Mouse (Mus musculus): ENCODE results near the gene 2310034G01Rik. TPM values are rescaled to one million over a fixed set of nuclear protein-coding genes. Genes with fewer than 3 reads are reported as not detected.

Gene 2310034G01Rik
- polyA plus RNA-seq, 1 experiment from 2014 or later, result 2.8 TPM

DNA sequence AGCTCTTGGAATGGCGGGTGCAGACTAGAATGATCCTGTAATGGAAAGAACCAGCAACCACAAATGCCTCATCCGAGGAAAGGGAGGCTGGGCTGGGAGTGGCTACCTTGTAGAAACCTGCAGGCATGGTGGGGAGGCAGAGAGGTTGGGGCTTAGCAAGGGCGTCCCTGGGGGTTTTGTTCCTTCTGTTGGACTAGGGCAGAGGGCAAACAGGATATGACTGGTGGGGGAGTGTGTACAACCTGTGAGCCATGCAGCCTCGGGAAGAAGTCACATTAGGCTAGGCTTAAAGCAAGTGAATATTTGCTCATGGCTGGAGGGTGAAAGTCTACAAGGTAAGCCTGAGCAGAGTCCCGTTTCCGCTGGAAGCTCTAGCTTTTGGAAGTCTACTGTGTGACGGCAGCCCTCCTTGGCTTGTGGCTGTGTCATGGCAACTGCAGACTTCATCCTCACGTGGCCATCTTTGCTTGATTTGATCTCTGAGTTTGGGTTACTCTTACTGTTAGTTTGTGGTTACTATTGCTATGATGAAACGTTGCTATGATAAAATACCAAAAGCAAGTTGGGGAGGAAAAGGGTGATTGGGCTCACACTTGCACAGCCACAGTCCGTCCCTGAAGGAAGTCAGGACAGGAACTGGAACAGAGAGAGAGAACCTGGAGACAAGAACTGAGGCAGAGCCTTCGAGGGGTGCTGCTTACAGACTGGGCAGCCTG is 13.3 kb upstream of the 2310034G01Rik start:
- H3K36me3 ChIP-seq (replicated peaks; ENCODE audit: control insufficient read depth, insufficient read depth), result no peaks in the 10 kb centered on the region
- DNase-seq (ENCODE audit: low spot score) (no peak), ATAC-seq (ENCODE audit: low FRiP score) (no peak)
- no peak overlapping the region for H3K9ac ChIP-seq
- no peak overlapping the region for H3K4me2 ChIP-seq (replicated peaks)
- no peaks in the 10 kb centered on the region for H3K4me1 ChIP-seq (replicated peaks; ENCODE audit: control insufficient read depth, insufficient read depth, low read length)
- no peaks in the 10 kb centered on the region for H3K9me3 ChIP-seq (ENCODE audit: control insufficient read depth, low read length)
- H3K4me3 ChIP-seq (replicated peaks; ENCODE audit: low read length), result no peak overlapping the region
- no peak overlapping the region for H3K27ac ChIP-seq
- 92% methylated on average over 11 of the region's 11 CpGs for WGBS
- H3K27me3 ChIP-seq (ENCODE audit: control insufficient read depth, insufficient read depth, low read length), result no peaks in the 10 kb centered on the region

- Histone ChIP-seq H3K4me1 (replicated peaks; ENCODE audit: control insufficient read depth, insufficient read depth, low read length) (0 out of 2 replicates have a peak, but pooled peaks cover 4% of the 10 kb centered on the region), H3K4me2 (replicated peaks) (no peak overlapping the region), H3K27ac (no peak overlapping the region), H3K4me3 (replicated peaks; ENCODE audit: low read length) (no peak overlapping the region), H3K36me3 (replicated peaks; ENCODE audit: control insufficient read depth, insufficient read depth) (no peaks in the 10 kb centered on the region), H3K27me3 (ENCODE audit: control insufficient read depth, insufficient read depth, low read length) (no peaks in the 10 kb centered on the region; the same call in 1 of the 2 replicates), H3K9me3 (ENCODE audit: control insufficient read depth, low read length) (no peaks in the 10 kb centered on the region), H3K9ac (no peak overlapping the region)
- no peak for ATAC-seq (ENCODE audit: low FRiP score)
- 82% methylated on average over 8 of the region's 8 CpGs for WGBS
- DNase-seq (ENCODE audit: low spot score), result no peak
These were observed 12.0 kb upstream of the 2310034G01Rik start for GRCm38 (mm10) chr19:46362104-46362503.

GRCm38 (mm10) chr19:46358381-46358780 is 8.3 kb upstream of the 2310034G01Rik start:
- no peak overlapping the region for H3K27ac ChIP-seq
- 60% methylated on average over 4 of the region's 4 CpGs for WGBS
- no peaks in the 10 kb centered on the region for H3K9me3 ChIP-seq (ENCODE audit: control insufficient read depth, low read length)
- 0 out of 2 replicates have a peak, but pooled peaks cover 4% of the 10 kb centered on the region for H3K4me1 ChIP-seq (replicated peaks; ENCODE audit: control insufficient read depth, insufficient read depth, low read length)
- no peak overlapping the region for H3K4me3 ChIP-seq (replicated peaks; ENCODE audit: low read length)
- H3K36me3 ChIP-seq (replicated peaks; ENCODE audit: control insufficient read depth, insufficient read depth), result no peaks in the 10 kb centered on the region
- H3K4me2 ChIP-seq (replicated peaks), result no peak overlapping the region
- DNase-seq (ENCODE audit: low spot score) (no peak), ATAC-seq (ENCODE audit: low FRiP score) (no peak)
- H3K27me3 ChIP-seq (ENCODE audit: control insufficient read depth, insufficient read depth, low read length), result no peaks in the 10 kb centered on the region; the same call in 1 of the 2 replicates
- no peak overlapping the region for H3K9ac ChIP-seq

GRCm38 (mm10) chr19:46357344-46358280 is 7.5 kb upstream of the 2310034G01Rik start:
- H3K9me3 ChIP-seq (ENCODE audit: control insufficient read depth, low read length), result no peaks in the 10 kb centered on the region
- ATAC-seq (ENCODE audit: low FRiP score) (no peak), DNase-seq (ENCODE audit: low spot score) (no peak)
- no peak overlapping the region for H3K27ac ChIP-seq
- H3K36me3 ChIP-seq (replicated peaks; ENCODE audit: control insufficient read depth, insufficient read depth), result no peaks in the 10 kb centered on the region
- WGBS, result 19% methylated on average over 25 of the region's 25 CpGs
- peak overlapping the region; percentile 74 for H3K9ac ChIP-seq
- H3K27me3 ChIP-seq (ENCODE audit: control insufficient read depth, insufficient read depth, low read length), result no peaks in the 10 kb centered on the region; the same call in 1 of the 2 replicates
- 0 out of 2 replicates have a peak, but pooled peaks cover 4% of the 10 kb centered on the region for H3K4me1 ChIP-seq (replicated peaks; ENCODE audit: control insufficient read depth, insufficient read depth, low read length)
- H3K4me2 ChIP-seq (replicated peaks), result peak overlapping the region; percentile 82
- peak overlapping the region; percentile 48 for H3K4me3 ChIP-seq (replicated peaks; ENCODE audit: low read length)

- Histone ChIP-seq H3K27ac (0 out of 2 replicates have a peak overlapping the region, but pooled peaks have one; percentile 22), H3K9me3 (ENCODE audit: control insufficient read depth, low read length) (no peaks in the 10 kb centered on the region), H3K4me1 (replicated peaks; ENCODE audit: control insufficient read depth, insufficient read depth, low read length) (0 out of 2 replicates have a peak, but pooled peaks cover 4% of the 10 kb centered on the region), H3K4me2 (replicated peaks) (peak overlapping the region; percentile 82), H3K4me3 (replicated peaks; ENCODE audit: low read length) (peak overlapping the region; percentile 48), H3K36me3 (replicated peaks; ENCODE audit: control insufficient read depth, insufficient read depth) (no peaks in the 10 kb centered on the region), H3K9ac (peak overlapping the region; percentile 74), H3K27me3 (ENCODE audit: control insufficient read depth, insufficient read depth, low read length) (no peaks in the 10 kb centered on the region; the same call in 1 of the 2 replicates)
- under 1% methylated on average over 29 of the region's 29 CpGs for WGBS
- peak; percentile 89 for DNase-seq (ENCODE audit: low spot score)
- peak; percentile 91 for ATAC-seq (ENCODE audit: low FRiP score)
These were observed 6.6 kb upstream of the 2310034G01Rik start for GRCm38 (mm10) chr19:46356701-46357138.

DNA sequence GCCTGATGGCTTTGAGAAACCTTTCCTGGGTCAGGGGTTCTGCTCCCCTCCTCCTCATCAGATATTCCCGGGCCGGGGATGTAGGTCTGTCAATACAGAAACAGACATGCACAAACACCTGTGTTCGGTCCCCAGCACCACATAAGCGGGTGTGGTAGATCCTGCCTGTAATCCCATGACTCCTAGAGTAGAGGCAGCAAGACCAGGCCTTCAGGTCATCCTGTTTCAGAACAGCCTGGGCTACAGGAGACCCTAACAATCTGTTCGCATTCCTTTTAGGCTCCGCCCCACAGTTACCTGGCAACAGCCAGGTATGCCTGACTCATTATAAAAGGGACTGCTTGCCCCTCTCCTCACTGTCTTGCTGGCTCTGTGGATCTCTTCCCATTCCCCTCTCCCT is 552 bp downstream of the 2310034G01Rik start:
- 29% methylated on average over 6 of the region's 6 CpGs for WGBS
- ATAC-seq (ENCODE audit: low FRiP score), result peak; percentile 3; the same call in 1 of the 2 replicates
- H3K9me3 ChIP-seq (ENCODE audit: control insufficient read depth, low read length), result no peaks in the 10 kb centered on the region
- peak overlapping the region; percentile 63 for H3K4me3 ChIP-seq (replicated peaks; ENCODE audit: low read length)
- H3K9ac ChIP-seq, result peak overlapping the region; percentile 87
- DNase-seq (ENCODE audit: low spot score), result no peak
- H3K27me3 ChIP-seq (ENCODE audit: control insufficient read depth, insufficient read depth, low read length), result peaks cover 5% of the 10 kb centered on the region; the same call in 1 of the 2 replicates
- H3K4me2 ChIP-seq (replicated peaks), result peak overlapping the region; percentile 83
- peaks cover 7% of the 10 kb centered on the region; the same call in 1 of the 2 replicates for H3K4me1 ChIP-seq (replicated peaks; ENCODE audit: control insufficient read depth, insufficient read depth, low read length)
- no peak overlapping the region; the same call in 1 of the 2 replicates for H3K27ac ChIP-seq
- no peaks in the 10 kb centered on the region for H3K36me3 ChIP-seq (replicated peaks; ENCODE audit: control insufficient read depth, insufficient read depth)

DNA sequence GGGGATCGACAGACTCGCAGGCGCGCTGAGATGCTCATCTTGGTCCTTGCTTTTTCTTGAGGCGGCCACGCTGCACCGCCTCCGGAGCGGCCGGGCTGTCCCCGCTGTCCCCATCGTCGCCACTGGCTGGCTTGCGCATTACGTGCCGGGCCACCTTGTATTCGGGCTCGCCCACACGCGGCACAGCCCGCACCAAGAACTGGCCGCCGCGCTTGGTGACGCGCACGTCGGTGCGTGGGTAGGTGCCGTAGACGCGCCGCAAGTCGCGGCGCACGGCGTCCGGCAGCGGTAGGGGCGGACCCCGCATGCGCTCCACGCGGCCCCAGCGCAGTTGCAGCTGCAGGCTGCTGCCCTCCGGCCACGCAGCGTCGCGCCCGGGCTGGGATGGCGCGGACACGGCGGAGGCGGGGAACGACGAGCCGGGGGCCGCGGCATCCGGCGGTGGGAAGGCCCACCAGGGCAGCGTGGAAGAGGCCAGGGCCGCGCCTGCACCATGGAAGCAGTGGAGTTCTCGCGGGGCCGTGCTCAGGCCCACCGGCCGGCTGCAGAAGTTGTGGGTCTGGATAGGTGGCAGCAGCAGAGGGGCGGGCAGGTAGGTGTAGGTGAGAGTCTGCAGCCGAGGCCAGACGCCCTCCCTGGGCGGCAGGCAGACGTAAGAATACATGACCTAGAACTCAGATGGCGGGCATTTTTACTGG is 1.2 kb downstream of the 2310034G01Rik start:
- under 1% methylated on average over 76 of the region's 78 CpGs for WGBS
- Histone ChIP-seq H3K4me1 (replicated peaks; ENCODE audit: control insufficient read depth, insufficient read depth, low read length) (peaks cover 7% of the 10 kb centered on the region; the same call in 1 of the 2 replicates), H3K4me3 (replicated peaks; ENCODE audit: low read length) (peak overlapping the region; percentile 63), H3K36me3 (replicated peaks; ENCODE audit: control insufficient read depth, insufficient read depth) (no peaks in the 10 kb centered on the region), H3K9ac (peak overlapping the region; percentile 87), H3K4me2 (replicated peaks) (peak overlapping the region; percentile 83), H3K27me3 (ENCODE audit: control insufficient read depth, insufficient read depth, low read length) (peaks cover 5% of the 10 kb centered on the region; the same call in 1 of the 2 replicates), H3K27ac (peak overlapping the region; percentile 94), H3K9me3 (ENCODE audit: control insufficient read depth, low read length) (no peaks in the 10 kb centered on the region)
- peak; percentile 95 for ATAC-seq (ENCODE audit: low FRiP score)
- DNase-seq (ENCODE audit: low spot score), result peak; percentile 86

DNA sequence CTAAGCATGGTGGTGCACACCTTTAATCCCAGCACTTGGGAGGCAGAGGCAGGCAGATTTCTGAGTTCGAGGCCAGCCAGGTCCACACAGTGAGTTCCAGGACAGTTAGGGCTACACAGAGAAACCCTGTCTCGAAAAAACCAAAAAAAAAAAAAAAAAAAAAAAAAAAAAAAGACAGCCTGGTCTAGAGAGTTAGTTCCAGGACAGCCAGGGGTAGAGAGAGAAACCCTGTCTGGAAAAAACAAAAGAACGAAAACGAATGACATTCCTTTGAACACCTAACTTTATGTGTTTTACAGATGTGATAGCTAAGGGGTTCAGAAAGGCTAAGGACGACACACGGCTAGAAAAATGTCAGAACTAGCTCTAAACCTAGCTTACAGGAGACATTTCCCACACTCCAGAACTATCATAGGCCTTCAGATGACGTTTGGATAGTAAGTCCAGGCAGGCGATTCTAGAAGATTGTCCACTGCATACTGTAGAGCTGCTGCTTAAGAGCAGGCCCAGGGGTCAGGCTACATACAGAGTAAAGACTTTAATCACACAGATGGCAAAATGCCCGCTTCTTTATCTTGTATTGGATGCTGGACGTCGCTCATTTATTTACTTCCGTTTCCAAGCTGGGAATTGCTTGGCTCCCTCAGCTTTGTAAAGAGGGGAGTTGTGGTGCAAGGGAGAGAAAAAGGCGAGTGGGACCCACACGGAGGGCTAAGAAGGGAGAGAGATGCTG is 2.0 kb downstream of the 2310034G01Rik start:
- Histone ChIP-seq H3K4me2 (replicated peaks) (peak overlapping the region; percentile 83), H3K9ac (peak overlapping the region; percentile 87), H3K4me1 (replicated peaks; ENCODE audit: control insufficient read depth, insufficient read depth, low read length) (peaks cover 7% of the 10 kb centered on the region; the same call in 1 of the 2 replicates), H3K27ac (peak overlapping the region; percentile 94), H3K4me3 (replicated peaks; ENCODE audit: low read length) (peak overlapping the region; percentile 63), H3K9me3 (ENCODE audit: control insufficient read depth, low read length) (no peaks in the 10 kb centered on the region), H3K27me3 (ENCODE audit: control insufficient read depth, insufficient read depth, low read length) (peaks cover 5% of the 10 kb centered on the region; the same call in 1 of the 2 replicates), H3K36me3 (replicated peaks; ENCODE audit: control insufficient read depth, insufficient read depth) (no peaks in the 10 kb centered on the region)
- peak; percentile 53 for DNase-seq (ENCODE audit: low spot score)
- ATAC-seq (ENCODE audit: low FRiP score), result no peak
- WGBS, result 30% methylated on average over 14 of the region's 14 CpGs

All from hindbrain, embryonic 14.5 days (tissue).